Mouse (Mus musculus): ENCODE measurements at regions not wholly inside any gene's neighbourhood (a gene's known extent, or its start where the extent isn't known, plus 50 kb on each side); places are given as distances from the start of the nearest gene placed in this dataset.

DNA sequence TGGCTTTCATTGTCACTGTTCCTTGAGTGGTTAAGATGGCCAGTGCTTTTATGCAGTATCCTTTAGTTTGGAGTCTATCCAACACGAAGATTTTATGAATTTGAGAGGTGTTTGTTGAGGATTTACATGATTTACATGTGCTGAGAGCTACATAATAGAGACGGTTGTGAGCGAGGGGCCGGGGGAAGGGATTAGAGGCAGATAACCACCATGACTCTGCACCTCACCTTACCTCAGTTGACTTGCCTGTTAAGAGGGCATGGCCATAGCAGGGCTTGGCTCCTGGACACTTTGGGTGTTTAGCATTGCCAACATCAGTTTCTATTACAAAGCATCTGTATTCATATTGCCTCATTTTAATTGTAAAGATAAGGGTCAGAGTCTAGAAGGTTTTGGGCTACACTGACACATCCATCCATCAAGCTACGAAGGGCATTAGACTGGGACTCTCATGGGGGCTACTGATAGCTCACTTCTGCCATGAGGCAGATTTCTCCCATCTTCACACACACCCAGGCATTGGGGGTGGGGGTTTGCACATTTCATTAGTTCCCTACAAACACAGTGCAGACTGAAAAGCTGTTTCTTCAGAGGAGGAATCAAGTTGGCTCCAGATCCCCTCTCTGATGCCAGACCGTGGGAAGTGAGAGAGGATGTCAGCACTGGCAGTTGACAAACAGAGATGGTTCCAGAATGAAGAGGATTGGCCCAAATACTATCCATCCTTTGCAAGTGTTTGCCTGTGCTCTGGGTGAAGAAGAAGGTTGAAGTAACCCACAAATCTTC lies 139.9 kb downstream of the Gm11011 start:
- no peak for DNase-seq

- no peak for DNase-seq
Observed at GRCm38 (mm10) chr2:169445877-169446276, 141.7 kb downstream of the Gm11011 start.

DNA sequence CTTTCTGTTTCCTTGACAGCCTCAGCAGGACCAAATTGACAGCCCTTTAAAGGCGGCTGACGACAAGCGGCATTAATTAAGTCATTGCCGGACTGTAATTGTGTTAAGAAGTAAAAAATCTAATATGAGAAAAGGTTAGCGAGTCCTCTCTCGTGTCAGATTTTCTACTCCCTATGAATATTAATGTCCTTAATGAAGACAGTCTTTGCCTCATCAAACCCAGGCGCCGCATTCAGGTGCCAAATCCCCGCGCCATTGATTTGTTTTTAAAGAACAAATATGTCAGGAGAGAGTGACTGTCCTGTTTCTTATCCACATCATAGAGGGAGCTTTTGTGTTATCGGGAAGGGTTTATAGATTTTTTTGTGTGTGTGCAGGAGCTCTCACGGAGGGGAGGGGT lies 142.2 kb downstream of the Gm11011 start:
- no peak for DNase-seq

DNA sequence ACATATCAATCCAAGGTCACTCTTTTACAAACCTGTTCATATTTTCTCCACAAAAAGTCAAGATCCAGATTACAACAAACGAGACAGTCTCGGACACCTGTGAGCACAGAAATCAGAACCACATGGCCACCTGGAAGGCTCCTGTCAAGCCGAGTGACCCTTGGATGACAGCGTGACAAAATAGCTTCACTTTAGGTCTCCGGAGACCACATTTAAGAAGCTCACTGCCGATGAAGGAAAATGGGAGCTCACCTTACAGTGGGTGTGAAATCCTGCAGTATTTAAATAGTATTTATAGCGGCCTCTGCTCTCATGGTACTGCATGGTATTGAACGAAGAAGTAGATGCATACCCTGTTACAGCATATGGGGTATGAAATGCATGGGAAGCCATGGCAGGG lies 144.3 kb downstream of the Gm11011 start:
- no peak for DNase-seq

- no peak for DNase-seq
Observed at GRCm38 (mm10) chr2:169431516-169431915, 156.0 kb downstream of the Gm11011 start.

DNA sequence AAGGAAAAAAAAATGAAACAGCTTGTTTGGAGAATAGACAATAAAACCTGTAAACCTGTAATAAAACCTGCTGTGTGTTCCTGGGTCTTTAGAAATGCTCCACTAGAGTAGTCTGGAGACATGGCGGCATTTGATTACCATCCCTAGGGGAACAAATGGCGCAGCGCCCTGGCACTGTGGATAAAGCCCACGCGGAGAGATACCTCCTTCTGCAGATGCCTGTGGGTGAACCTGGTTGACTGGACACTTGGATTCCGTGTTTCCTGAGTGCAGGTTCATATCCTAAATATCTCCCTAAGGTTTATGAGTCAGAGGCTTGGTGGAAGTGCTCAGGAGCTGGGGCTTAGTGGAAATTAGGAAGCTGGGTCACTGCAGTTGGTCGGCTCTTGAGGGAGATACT lies 158.1 kb downstream of the Gm11011 start:
- DNase-seq, result no peak

DNA sequence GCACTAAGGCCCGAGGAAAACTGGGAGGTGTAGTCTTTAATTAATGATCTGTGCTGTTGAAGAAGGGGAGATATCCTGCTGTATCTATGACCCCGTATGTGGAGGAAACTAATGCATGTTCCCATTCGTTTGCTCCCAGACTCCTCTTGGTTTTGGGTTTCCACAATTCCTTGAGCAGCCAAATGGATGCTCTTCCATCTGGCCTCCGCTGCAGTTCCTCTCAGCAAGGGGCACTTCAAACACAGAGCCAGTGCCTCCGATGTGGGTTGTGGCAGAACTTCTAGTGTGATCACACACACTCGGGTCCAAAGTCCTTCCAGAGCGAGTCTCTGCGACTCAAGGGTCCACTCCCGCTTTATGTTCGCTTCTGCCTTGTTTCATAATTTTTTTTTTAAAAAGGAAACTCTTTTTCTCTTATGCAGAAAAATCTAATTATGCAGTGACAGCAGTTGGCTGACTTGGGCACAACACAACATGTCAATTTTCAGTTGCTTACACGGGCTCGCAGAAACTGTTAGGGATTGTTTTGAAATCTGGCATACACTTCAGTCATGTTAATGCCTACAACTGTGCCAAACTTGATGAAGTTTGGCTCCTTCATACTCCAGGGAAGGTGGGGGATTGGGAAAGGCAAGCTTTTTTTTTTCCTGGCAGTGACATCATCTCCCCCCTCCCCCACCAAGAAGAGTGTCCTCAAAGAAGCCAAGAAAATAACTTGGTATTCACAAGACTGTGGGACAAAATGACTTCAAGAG lies 163.2 kb downstream of the Gm11011 start:
- no peak for DNase-seq

DNA sequence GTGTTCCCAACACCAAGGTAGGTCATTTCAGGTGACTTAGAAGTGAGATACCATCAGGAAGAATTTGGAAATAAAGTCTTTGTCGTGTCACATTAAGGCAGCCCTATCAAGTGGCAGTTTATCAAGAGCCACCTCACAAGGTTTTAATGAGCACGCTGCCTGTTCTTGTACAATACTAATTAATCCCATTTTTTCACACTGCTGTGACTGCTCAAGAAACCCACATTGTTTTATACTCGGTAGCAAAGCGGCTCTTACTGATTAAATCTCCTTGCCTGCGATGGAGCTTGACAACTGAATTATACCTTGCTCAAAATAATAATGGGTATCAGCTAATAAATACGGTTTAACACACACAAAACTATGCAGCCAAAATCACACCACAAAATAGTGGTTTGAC lies 175.2 kb downstream of the Gm11011 start:
- DNase-seq, result no peak

DNA sequence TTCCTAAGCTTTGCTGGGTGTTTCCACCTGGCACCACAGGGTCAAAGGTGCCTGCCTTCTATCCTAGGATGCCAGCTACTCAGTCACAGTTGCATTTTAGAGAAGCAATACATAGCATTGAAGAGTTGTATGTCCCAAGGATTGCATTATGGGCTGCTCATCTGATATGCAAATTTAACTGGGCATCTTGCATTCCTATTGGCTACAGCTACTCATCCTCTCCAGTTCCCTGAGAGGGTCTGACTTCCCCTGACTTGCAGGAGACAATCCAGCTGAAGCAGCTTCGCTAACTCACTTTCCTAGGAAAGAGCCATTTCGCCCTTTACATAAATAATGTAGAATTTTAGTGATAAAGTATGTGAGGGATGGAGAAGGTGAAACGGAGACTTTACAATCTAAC lies 177.5 kb downstream of the Gm11011 start:
- no peak for DNase-seq

- DNase-seq, result no peak
Observed at GRCm38 (mm10) chr2:169404908-169405690, 182.4 kb downstream of the Gm11011 start.

- DNase-seq, result no peak
Observed at GRCm38 (mm10) chr2:169397758-169398157, 189.8 kb downstream of the Gm11011 start.

DNA sequence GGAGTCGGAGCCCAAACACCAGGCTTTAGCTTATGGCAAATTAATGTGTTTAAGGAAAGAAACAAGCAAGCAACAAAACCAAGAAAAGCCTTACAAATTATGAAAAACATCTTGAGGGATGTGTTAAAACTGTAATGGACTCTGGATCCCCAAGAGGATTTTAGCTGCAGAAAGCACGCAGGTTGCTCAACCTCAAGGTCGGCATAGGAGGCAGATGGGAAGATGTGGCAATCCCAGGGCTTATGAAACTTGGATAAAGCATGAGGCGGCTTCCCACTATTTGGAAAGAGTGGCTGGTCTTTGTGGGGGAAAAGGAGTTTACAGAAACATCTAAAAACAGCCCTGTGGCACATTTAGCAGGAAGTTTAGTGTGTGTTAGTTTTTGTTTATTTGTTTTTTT lies 190.5 kb downstream of the Gm11011 start:
- DNase-seq, result no peak

DNA sequence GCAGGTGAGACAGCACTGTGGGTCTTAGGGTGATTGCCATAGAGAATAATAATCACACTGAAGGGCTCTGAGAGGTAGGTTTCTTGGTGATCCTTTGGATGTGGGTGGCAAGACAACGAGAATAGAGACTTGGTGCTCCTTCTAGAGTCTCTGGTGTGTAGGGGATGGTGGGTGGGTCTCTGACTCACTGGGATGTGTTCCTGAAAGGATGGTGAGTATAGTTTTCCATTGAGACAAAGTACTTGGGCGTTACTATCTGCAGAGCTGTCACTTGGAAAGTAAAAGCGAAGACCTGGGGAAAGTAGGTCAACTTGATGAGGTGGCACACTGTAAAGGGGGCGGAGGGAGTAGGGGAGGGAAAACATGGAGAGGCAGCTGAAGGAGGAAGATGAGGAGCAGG lies 191.3 kb downstream of the Gm11011 start:
- DNase-seq, result no peak

DNA sequence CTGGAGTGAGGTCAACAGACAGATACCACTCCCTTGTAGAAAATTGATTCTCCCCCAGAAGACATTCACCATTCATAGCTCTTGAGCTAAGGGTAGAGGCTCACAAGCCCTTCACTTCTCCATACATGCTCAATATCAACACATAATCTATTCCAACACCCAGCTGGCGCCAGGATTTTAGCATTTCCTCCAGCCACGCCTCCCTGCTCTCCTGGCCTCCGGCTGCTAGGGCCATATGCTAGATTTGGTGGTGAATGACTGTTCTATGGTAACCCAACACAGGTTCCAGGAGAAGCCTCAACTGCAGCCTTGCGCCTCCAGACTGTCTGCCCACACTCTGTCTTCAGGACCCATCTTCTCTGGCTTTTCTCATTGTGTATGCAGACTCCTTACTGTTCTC lies 197.9 kb downstream of the Gm11011 start:
- DNase-seq, result no peak

GRCm38 (mm10) chr2:169388569-169388968 lies 199.0 kb downstream of the Gm11011 start:
- no peak for DNase-seq

GRCm38 (mm10) chr2:169387765-169388518 lies 199.6 kb downstream of the Gm11011 start:
- DNase-seq, result no peak

DNA sequence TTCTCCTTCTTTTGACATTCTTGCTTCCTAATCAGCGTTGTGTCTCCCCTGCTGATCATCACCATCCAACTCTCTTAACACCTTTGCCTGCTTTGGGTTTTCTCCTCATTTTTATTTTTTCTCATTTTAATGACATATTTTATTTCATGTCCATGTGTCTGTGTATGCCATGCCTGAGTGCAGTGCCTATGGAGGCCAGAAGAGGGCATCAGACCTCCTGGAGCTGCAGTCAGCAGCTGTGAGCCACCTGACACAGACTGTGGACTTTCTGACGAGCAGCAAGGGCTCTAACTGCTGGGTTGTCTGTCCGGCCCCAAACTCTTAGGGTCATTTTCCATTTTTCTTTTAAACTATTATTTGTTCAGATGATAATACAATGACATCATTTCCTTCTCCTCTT lies 203.8 kb downstream of the Gm11011 start:
- no peak for DNase-seq

DNA sequence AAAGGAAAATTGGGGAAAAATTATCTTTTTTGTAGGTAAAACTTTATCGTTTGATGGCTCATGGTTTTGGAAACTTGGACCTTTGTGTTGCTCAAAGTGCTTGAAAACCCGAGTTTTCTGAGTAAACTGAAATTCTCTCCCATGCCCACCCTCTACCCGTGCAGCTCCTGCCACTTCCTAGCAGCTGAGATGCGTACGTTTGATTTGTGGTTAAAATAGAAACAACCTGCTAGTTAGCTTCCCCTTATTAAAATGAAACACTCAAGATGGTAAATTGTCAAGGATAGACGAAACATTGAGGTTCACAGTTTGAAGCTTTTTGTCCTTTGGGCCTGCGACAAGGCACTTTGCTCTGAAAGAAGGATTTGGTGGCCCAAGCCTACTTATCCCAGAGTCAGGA lies 214.5 kb downstream of the Gm11011 start:
- no peak for DNase-seq

- no peak for DNase-seq
Observed at GRCm38 (mm10) chr2:169365046-169365445, 222.5 kb downstream of the Gm11011 start.

DNA sequence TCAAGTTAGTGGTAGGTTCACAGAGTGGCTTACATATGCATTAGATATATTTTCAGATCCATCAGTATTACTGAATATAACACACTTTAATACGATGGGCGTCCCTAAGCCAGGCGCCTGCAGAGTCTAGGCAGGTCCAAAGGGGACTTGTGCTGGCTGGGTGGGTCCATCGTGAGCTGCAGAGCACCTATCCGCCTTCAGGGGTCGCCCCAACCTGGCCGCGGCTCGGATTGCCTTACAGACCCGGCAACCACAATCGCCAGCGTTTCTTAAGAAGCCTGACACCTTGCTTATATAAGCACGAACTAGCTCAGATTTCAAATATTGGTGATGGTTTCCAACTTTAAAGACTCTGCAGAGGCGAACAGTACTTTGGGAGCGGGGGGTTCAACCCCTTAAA lies 227.3 kb downstream of the Gm11011 start:
- DNase-seq, result no peak

GRCm38 (mm10) chr2:169357400-169357799 lies 230.1 kb downstream of the Gm11011 start:
- no peak for DNase-seq

DNA sequence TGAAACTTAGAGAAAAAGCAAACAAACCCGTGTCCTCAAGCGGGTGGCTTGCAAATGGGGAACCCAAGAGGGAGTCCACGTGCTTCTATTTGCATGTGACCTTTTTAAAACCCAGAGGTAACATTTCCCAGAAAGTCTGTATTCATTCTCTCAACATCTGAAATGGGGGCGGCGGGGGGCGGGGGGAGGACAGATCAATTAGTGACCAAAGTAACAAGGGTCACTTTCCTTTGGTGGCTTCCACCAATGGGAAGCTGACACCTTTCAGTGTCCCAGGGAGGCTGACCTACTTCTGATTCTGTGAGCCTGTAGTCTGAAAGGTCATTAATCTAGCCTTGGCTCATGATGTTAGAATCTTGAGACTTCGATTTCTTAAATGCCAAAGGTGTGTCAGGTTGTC lies 236.0 kb downstream of the Gm11011 start:
- no peak for DNase-seq

GRCm38 (mm10) chr2:169346107-169346506 lies 241.4 kb downstream of the Gm11011 start:
- no peak for DNase-seq

Measured in kidney, adult 11 months (tissue).